Mouse (Mus musculus) CD8-positive naive resting alpha-beta T cell, adult 57 days (primary cell): ENCODE measurements around the gene Pomgnt2. TPM values are rescaled to one million over a fixed set of nuclear protein-coding genes. Genes with fewer than 3 reads are reported as not detected.

Source experiments
- total RNA-seq: library from RNA; stranded (reverse); gene quantifications from one replicate; pipeline ENCODE4 v1.2.4, GENCODE M21; 2023

Pomgnt2 gene
- total RNA-seq, result 0.21 TPM

GRCm38 (mm10) chr9:121997010-121997409 lies at the start of gene Pomgnt2:
TSS of gene Pomgnt2 (minus strand) at chr9:121997110.

GRCm38 (mm10) chr9:121950418-121951113 lies 46.3 kb downstream of the Pomgnt2 start, which contains the start of gene Fam198a:
TSS of gene Fam198a (plus strand) at chr9:121950988.

Other genes starting within 250 kb of the Pomgnt2 start
- 0.95 TPM for gene Zfp651, start 237.8 kb downstream of the Pomgnt2 start, total RNA-seq
- gene Klhl40, start 219.5 kb downstream of the Pomgnt2 start, total RNA-seq, result not detected
- gene Hhatl, start 204.6 kb downstream of the Pomgnt2 start, total RNA-seq, result not detected
- not detected for gene Ccdc13, start 157.6 kb downstream of the Pomgnt2 start, total RNA-seq
- 20.5 TPM for gene Higd1a, start 138.7 kb downstream of the Pomgnt2 start, total RNA-seq
- gene Ackr2, start 98.8 kb downstream of the Pomgnt2 start, total RNA-seq, result 3.9 TPM
- gene Cyp8b1, start 80.8 kb downstream of the Pomgnt2 start, total RNA-seq, result not detected
- 0.18 TPM for gene Fam198a, start 46.1 kb downstream of the Pomgnt2 start, total RNA-seq
- 117 TPM for gene Snrk, start 120.2 kb upstream of the Pomgnt2 start, total RNA-seq